Mouse (Mus musculus): ENCODE data around the gene Rtn4r. TPM values are rescaled to one million over a fixed set of nuclear protein-coding genes. Genes with fewer than 3 reads are reported as not detected.
A peak's percentile ranks its signal among the peaks of the same experiment; 100 is the strongest.

Gene Rtn4r
- polyA plus RNA-seq, 1 experiment from 2014 or later = 0.17 TPM

DNA sequence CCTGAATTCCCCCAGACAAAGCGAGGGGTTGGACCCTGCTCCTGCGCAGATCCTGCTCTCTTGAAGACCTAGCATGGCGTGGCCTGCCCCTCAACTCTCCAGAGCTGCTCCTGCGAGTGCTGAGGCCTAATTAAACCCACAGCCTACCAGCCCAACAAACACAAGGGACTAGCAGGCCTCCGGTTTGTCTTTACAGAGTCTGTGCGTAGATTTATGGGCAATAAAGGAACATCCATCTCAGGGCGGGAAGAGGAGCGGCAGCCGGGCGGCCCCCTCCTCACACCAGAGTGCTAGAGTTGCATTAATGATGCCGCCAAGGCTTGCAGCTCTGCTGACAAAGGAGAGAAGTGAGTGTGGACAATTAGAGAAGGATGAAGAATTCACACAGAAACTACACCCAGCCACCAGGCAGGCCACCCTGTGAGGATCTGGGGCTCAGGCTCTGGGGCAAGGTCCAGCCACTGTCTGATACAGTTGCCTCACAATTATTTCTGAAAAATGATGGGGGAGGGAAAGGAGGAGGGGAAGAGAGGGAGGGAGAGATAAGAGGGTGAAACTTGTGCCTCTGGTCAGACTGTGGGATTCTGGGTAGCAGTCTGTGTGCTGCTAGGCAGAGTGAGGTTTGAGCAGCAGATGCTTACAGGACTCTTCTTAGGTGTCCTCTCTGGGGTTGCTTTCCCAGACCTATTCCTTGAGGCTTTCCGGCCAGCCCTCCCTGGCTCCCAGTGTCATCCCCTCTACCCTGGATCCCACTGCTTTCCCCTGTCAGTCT lies 29.3 kb downstream of the Rtn4r start:
- DNase-seq (ENCODE audit: low spot score) (no peak), ATAC-seq (no peak)
- WGBS = 74% methylated on average over 11 of the region's 12 CpGs
- Histone ChIP-seq H3K4me1 (ENCODE audit: insufficient read depth, low read depth, low read length) (no peaks in the 10 kb centered on the region), H3K36me3 (ENCODE audit: insufficient read depth, low read length) (no peaks in the 10 kb centered on the region), H3K9me3 (ENCODE audit: low read length) (no peaks in the 10 kb centered on the region), H3K27ac (ENCODE audit: low read length) (no peak overlapping the region), H3K4me3 (ENCODE audit: low read depth, low read length) (no peak overlapping the region), H3K9ac (replicated peaks; ENCODE audit: low read depth) (no peak overlapping the region), H3K4me2 (replicated peaks; ENCODE audit: low read depth, low read length) (no peak overlapping the region), H3K27me3 (replicated peaks; ENCODE audit: insufficient read depth, low read length) (no peaks in the 10 kb centered on the region)
- TF ChIP-seq EP300 (IDR thresholded peaks at IDR 0.05) = no peak
- no peak for TF ChIP-seq CTCF (IDR thresholded peaks at IDR 0.05)

DNA sequence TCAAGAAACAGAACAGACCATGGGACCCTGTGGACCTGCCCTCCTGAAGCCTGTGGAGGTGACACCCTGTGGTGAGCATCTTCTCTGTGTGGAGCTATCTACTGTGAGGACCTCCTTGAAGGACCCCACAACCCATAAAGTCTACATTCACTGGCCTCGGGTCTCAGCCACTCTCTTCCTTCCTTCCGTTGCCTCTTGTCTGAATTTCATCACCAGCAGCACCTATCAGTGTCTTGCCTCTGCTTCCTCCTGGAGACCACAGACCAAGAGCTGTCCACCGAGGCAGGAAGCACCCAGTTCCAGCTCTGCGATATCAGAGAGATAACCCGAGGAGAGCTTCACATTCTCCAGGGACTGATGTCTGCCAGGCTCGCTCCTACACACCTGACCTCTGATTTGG lies 31.8 kb downstream of the Rtn4r start:
- 67% methylated on average over 6 of the region's 6 CpGs for WGBS
- TF ChIP-seq CTCF (IDR thresholded peaks at IDR 0.05) (no peak), EP300 (IDR thresholded peaks at IDR 0.05) (no peak)

DNA sequence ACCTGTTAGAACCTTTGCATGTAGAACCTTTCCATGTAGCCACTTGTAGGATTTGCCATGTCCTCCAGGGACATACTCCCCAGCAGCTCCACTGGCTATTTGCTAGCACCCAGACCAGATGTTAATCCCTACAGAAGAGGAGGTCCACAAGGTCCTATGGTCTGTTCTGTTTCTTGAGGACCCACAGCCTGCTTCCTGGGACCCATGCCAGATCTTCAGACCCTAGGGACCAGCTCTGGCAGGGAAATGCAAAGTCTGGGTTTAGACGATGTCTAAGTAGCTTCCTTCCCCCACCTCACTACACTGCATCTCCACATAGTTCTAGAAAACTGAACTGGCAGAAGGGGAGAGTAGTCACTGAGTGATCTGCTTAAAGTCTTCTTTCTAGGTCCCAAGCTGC lies 32.3 kb downstream of the Rtn4r start:
- DNase-seq (ENCODE audit: low spot score) = peak; percentile 22
- WGBS = 36% methylated on average over 1 of the region's 1 CpGs
- Histone ChIP-seq H3K9ac (replicated peaks; ENCODE audit: low read depth) (no peak overlapping the region), H3K9me3 (ENCODE audit: low read length) (no peaks in the 10 kb centered on the region), H3K27ac (ENCODE audit: low read length) (no peak overlapping the region), H3K36me3 (ENCODE audit: insufficient read depth, low read length) (no peaks in the 10 kb centered on the region), H3K4me1 (ENCODE audit: insufficient read depth, low read depth, low read length) (no peaks in the 10 kb centered on the region), H3K4me2 (replicated peaks; ENCODE audit: low read depth, low read length) (no peak overlapping the region), H3K27me3 (replicated peaks; ENCODE audit: insufficient read depth, low read length) (no peaks in the 10 kb centered on the region), H3K4me3 (ENCODE audit: low read depth, low read length) (no peak overlapping the region)
- ATAC-seq = peak; percentile 47
- TF ChIP-seq CTCF (IDR thresholded peaks at IDR 0.05) = no peak
- TF ChIP-seq EP300 (IDR thresholded peaks at IDR 0.05) = no peak

More for the DNA sequence above, 31.8 kb downstream of the Rtn4r start:
- no peaks in the 10 kb centered on the region for H3K9me3 ChIP-seq (ENCODE audit: low read length)
- H3K36me3 ChIP-seq (ENCODE audit: insufficient read depth, low read length) = no peaks in the 10 kb centered on the region
- no peak overlapping the region for H3K27ac ChIP-seq (ENCODE audit: low read length)
- H3K9ac ChIP-seq (replicated peaks; ENCODE audit: low read depth) = no peak overlapping the region
- H3K4me3 ChIP-seq (ENCODE audit: low read depth, low read length) = no peak overlapping the region
- no peaks in the 10 kb centered on the region for H3K27me3 ChIP-seq (replicated peaks; ENCODE audit: insufficient read depth, low read length)
- no peak overlapping the region for H3K4me2 ChIP-seq (replicated peaks; ENCODE audit: low read depth, low read length)
- H3K4me1 ChIP-seq (ENCODE audit: insufficient read depth, low read depth, low read length) = no peaks in the 10 kb centered on the region
- ATAC-seq (no peak), DNase-seq (ENCODE audit: low spot score) (no peak)

DNA sequence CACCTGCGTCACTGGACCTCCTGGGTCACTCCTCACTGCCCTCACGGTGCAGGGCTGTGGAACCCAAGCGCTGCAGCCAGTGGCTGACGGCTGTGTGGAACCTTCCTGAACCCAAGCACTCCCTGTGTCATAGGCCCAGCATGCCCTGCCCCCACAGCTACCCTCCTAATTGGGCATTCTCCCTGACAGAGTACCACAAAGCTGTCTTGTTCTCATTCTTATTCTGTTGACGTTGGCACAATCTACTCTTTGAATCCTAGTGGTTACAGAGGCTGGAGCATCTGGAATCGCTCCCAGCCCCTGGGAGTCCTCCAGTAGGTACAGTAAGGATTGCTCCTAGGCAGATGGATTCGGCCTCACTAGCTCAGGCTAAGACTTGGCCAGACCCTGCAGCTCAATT lies 33.1 kb downstream of the Rtn4r start:
- no peak for TF ChIP-seq CTCF (IDR thresholded peaks at IDR 0.05)
- no peak for TF ChIP-seq EP300 (IDR thresholded peaks at IDR 0.05)
- ATAC-seq (no peak), DNase-seq (ENCODE audit: low spot score) (no peak)
- Histone ChIP-seq H3K9ac (replicated peaks; ENCODE audit: low read depth) (no peak overlapping the region), H3K9me3 (ENCODE audit: low read length) (no peaks in the 10 kb centered on the region), H3K27ac (ENCODE audit: low read length) (no peak overlapping the region), H3K4me3 (ENCODE audit: low read depth, low read length) (no peak overlapping the region), H3K27me3 (replicated peaks; ENCODE audit: insufficient read depth, low read length) (no peaks in the 10 kb centered on the region), H3K4me1 (ENCODE audit: insufficient read depth, low read depth, low read length) (no peaks in the 10 kb centered on the region), H3K4me2 (replicated peaks; ENCODE audit: low read depth, low read length) (no peak overlapping the region), H3K36me3 (ENCODE audit: insufficient read depth, low read length) (no peaks in the 10 kb centered on the region)
- 59% methylated on average over 7 of the region's 7 CpGs for WGBS

DNA sequence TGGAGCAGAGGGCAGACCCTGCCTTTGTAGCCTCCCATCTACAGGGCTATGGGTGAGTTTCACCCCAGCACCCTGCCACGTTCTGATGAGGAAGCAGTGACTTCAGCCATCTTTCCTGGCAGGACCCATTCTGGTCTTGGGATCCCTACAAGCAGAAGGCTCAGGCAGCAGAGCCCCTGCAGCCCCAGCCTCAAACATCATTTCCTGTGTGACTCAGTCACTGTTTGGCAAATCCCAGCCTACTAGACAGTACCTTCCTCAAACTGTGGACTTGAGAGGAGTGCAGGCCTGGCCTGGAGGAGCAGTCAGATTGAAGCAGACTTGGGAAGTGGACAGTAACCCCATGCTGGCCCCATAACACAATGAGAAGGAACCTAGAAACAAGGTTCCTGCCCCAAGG lies 33.7 kb downstream of the Rtn4r start:
- Histone ChIP-seq H3K9ac (replicated peaks; ENCODE audit: low read depth) (no peak overlapping the region), H3K4me3 (ENCODE audit: low read depth, low read length) (no peak overlapping the region), H3K36me3 (ENCODE audit: insufficient read depth, low read length) (no peaks in the 10 kb centered on the region), H3K4me1 (ENCODE audit: insufficient read depth, low read depth, low read length) (no peaks in the 10 kb centered on the region), H3K4me2 (replicated peaks; ENCODE audit: low read depth, low read length) (no peak overlapping the region), H3K27me3 (replicated peaks; ENCODE audit: insufficient read depth, low read length) (no peaks in the 10 kb centered on the region), H3K9me3 (ENCODE audit: low read length) (no peaks in the 10 kb centered on the region), H3K27ac (ENCODE audit: low read length) (no peak overlapping the region)
- TF ChIP-seq EP300 (IDR thresholded peaks at IDR 0.05) (no peak), CTCF (IDR thresholded peaks at IDR 0.05) (no peak)
- WGBS = 73% methylated on average over 1 of the region's 1 CpGs
- ATAC-seq = no peak
- no peak for DNase-seq (ENCODE audit: low spot score)

DNA sequence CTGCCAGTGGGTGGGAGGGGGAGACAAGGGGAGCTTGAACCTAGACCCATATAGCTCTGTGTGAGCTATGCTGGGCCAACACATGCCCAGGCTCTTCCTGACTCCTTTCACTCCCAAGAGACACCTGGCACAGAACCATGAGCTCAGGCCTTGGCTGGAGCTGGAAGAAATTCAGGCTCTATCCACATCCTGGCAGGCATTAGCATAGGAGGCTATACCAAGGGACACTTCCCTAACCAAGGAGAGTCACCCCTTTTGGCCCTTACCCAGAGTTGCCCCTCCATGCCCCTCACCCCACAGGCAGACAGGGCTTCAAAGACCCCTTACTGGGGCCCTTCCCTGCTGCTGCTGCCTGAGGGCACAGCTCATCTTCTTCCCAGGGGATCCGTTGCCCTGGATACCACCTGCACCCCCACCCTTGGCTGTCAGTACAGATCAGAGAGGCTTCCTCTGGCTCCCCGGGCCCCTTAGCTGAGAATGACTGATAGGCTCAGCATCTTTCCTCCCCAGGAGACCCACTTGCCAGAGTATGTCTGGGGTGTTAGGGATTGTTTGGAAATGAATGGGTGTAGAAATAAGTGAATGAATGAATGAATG lies 37.3 kb downstream of the Rtn4r start:
- 43% methylated on average over 2 of the region's 2 CpGs for WGBS
- no peak overlapping the region for H3K4me2 ChIP-seq (replicated peaks; ENCODE audit: low read depth, low read length)
- H3K9ac ChIP-seq (replicated peaks; ENCODE audit: low read depth) = no peak overlapping the region
- no peak overlapping the region for H3K27ac ChIP-seq (ENCODE audit: low read length)
- H3K27me3 ChIP-seq (replicated peaks; ENCODE audit: insufficient read depth, low read length) = no peaks in the 10 kb centered on the region
- H3K9me3 ChIP-seq (ENCODE audit: low read length) = no peaks in the 10 kb centered on the region
- H3K4me1 ChIP-seq (ENCODE audit: insufficient read depth, low read depth, low read length) = no peaks in the 10 kb centered on the region
- DNase-seq (ENCODE audit: low spot score) (no peak), ATAC-seq (no peak)
- H3K4me3 ChIP-seq (ENCODE audit: low read depth, low read length) = no peak overlapping the region
- TF ChIP-seq CTCF (IDR thresholded peaks at IDR 0.05) (no peak), EP300 (IDR thresholded peaks at IDR 0.05) (no peak)
- no peaks in the 10 kb centered on the region for H3K36me3 ChIP-seq (ENCODE audit: insufficient read depth, low read length)
